Mouse (Mus musculus) CD4-positive, CD25-positive, alpha-beta regulatory T cell, adult 4 months (primary cell): ENCODE results near the gene Ndufs8. TPM values are rescaled to one million over a fixed set of nuclear protein-coding genes. Genes with fewer than 3 reads are reported as not detected.
A peak's percentile ranks its signal among the peaks of the same experiment; 100 is the strongest.

ENCODE experiments used
- ATAC-seq: one replicate; pipeline ENCODE4 v1.8.0; 2017
- polyA plus RNA-seq, 2 experiments: library from polyadenylated mRNA; unstranded; fragments of 100-300 nt; shearing (Covaris generic); gene quantifications; one replicate each; pipeline ENCODE4 v1.2.1; 2017

Ndufs8 gene
- polyA plus RNA-seq, 2 experiments from 2014 or later: 219 to 234 TPM

- ATAC-seq: no peak
These were observed 17.9 kb upstream of the Ndufs8 start for GRCm38 (mm10) chr19:3930262-3931057.

- ATAC-seq: no peak
These were observed 16.8 kb upstream of the Ndufs8 start, which contains the start of gene Aldh3b1 for GRCm38 (mm10) chr19:3929211-3929941. Gene Aldh3b1 (minus strand): TSS chr19:3929808.

GRCm38 (mm10) chr19:3928779-3929178 lies 16.2 kb upstream of the Ndufs8 start:
- no peak for ATAC-seq

- no peak for ATAC-seq
These were observed 15.4 kb upstream of the Ndufs8 start for GRCm38 (mm10) chr19:3927989-3928388.

- no peak for ATAC-seq
These were observed 14.1 kb upstream of the Ndufs8 start for GRCm38 (mm10) chr19:3926685-3927084.

- ATAC-seq: no peak
These were observed 13.7 kb upstream of the Ndufs8 start for GRCm38 (mm10) chr19:3926279-3926678.

GRCm38 (mm10) chr19:3925859-3926258 lies 13.3 kb upstream of the Ndufs8 start:
- ATAC-seq: no peak

- ATAC-seq: no peak
These were observed 12.3 kb upstream of the Ndufs8 start for GRCm38 (mm10) chr19:3924868-3925267.

GRCm38 (mm10) chr19:3924190-3924589 lies 11.6 kb upstream of the Ndufs8 start:
- ATAC-seq: no peak

GRCm38 (mm10) chr19:3923586-3923985 lies 11.0 kb upstream of the Ndufs8 start:
- no peak for ATAC-seq

- ATAC-seq: no peak
These were observed 10.2 kb upstream of the Ndufs8 start for GRCm38 (mm10) chr19:3922661-3923371.

GRCm38 (mm10) chr19:3919928-3920327 lies 7.4 kb upstream of the Ndufs8 start:
- ATAC-seq: no peak

GRCm38 (mm10) chr19:3916727-3917126 lies 4.2 kb upstream of the Ndufs8 start:
- ATAC-seq: no peak

GRCm38 (mm10) chr19:3914535-3914934 lies 2.0 kb upstream of the Ndufs8 start:
- ATAC-seq: no peak

- no peak for ATAC-seq
These were observed 1.1 kb upstream of the Ndufs8 start for GRCm38 (mm10) chr19:3913692-3914091.

- no peak for ATAC-seq
These were observed 2.4 kb downstream of the Ndufs8 start for GRCm38 (mm10) chr19:3910206-3910605.

GRCm38 (mm10) chr19:3907876-3908660 lies 4.5 kb downstream of the Ndufs8 start:
- no peak for ATAC-seq

- peak; percentile 70 for ATAC-seq
These were observed 5.5 kb downstream of the Ndufs8 start, which contains the start of gene Tcirg1 for GRCm38 (mm10) chr19:3906795-3907786. Gene Tcirg1 (minus strand): TSS chr19:3907133.

- ATAC-seq: peak; percentile 48
These were observed 6.2 kb downstream of the Ndufs8 start for GRCm38 (mm10) chr19:3906326-3906725.

- ATAC-seq: peak; percentile 17
These were observed 7.2 kb downstream of the Ndufs8 start for GRCm38 (mm10) chr19:3905261-3905969.

- ATAC-seq: no peak
These were observed 8.3 kb downstream of the Ndufs8 start for GRCm38 (mm10) chr19:3904363-3904675.
